Mouse (Mus musculus) myocyte (in vitro differentiated cells): Measurements from ENCODE around the gene Ercc6. TPM values are rescaled to one million over a fixed set of nuclear protein-coding genes. Genes with fewer than 3 reads are reported as not detected.

Experiments used
- H3K27me3 ChIP-seq: one replicate; pipeline ENCODE4 v1.6.1; 2011; ENCODE audit not compliant: control insufficient read depth, insufficient read depth, insufficient read length
- H3K36me3 ChIP-seq: one replicate; pipeline ENCODE4 v1.6.1; 2011; ENCODE audit not compliant: control insufficient read depth, insufficient read depth
- H3K4me2 ChIP-seq: one replicate; pipeline ENCODE4 v1.6.1; 2011; ENCODE audit warnings: low read depth, control low read depth
- H3K4me3 ChIP-seq: one replicate; pipeline ENCODE4 v1.5.1; 2011; ENCODE audit warnings: mild to moderate bottlenecking, control low read depth, moderate library complexity
- H3K79me2 ChIP-seq: one replicate; pipeline ENCODE4 v1.6.1; 2011; ENCODE audit not compliant: control insufficient read depth, insufficient read depth
- H3ac ChIP-seq: one replicate; pipeline ENCODE4 v1.6.1; 2011; ENCODE audit not compliant: control insufficient read depth, insufficient read length
- CEBPB ChIP-seq: IDR thresholded peaks from 2 replicates; pipeline ENCODE4 v1.6.1; 2011; ENCODE audit warnings: mild to moderate bottlenecking, moderate library complexity; ENCODE audit not compliant: poor library complexity, insufficient read depth, severe bottlenecking
- E2F4 ChIP-seq: IDR thresholded peaks from one replicate; pipeline ENCODE4 v1.6.1; 2011; ENCODE audit warnings: mild to moderate bottlenecking, control low read depth, moderate library complexity; ENCODE audit not compliant: insufficient read depth
- MAX ChIP-seq: IDR thresholded peaks from one replicate; pipeline ENCODE4 v1.6.1; 2011; ENCODE audit warnings: low read depth, mild to moderate bottlenecking, control low read depth
- MYOD1 ChIP-seq, 3 experiments: IDR thresholded peaks; one replicate each; pipeline ENCODE4 v1.6.1; 2011; ENCODE audit warnings: control low read depth in 2 of 3, low read depth in 2 of 3, mild to moderate bottlenecking in 2 of 3, moderate library complexity in 1 of 3; ENCODE audit not compliant: insufficient read length in 2 of 3, control insufficient read depth in 1 of 3
- MYOG ChIP-seq, 3 experiments: IDR thresholded peaks; one replicate each; pipeline ENCODE4 v1.6.1; 2011; ENCODE audit warnings: control low read depth in 2 of 3, low read depth in 2 of 3, mild to moderate bottlenecking in 2 of 3; ENCODE audit not compliant: insufficient read length in 2 of 3, control insufficient read depth in 1 of 3, insufficient read depth in 1 of 3
- POLR2A ChIP-seq: IDR thresholded peaks from one replicate; pipeline ENCODE4 v1.6.1; 2011; ENCODE audit warnings: low read depth, mild to moderate bottlenecking, control low read depth, moderate library complexity; ENCODE audit not compliant: insufficient read length
- POLR2AphosphoS2 ChIP-seq: IDR thresholded peaks from one replicate; pipeline ENCODE4 v1.6.1; 2011; ENCODE audit warnings: low read depth, control low read depth; ENCODE audit not compliant: insufficient read length
- REST ChIP-seq: IDR thresholded peaks from one replicate; pipeline ENCODE4 v1.6.1; 2011; ENCODE audit warnings: mild to moderate bottlenecking, control low read depth, moderate library complexity; ENCODE audit not compliant: insufficient read depth, insufficient read length
- SRF ChIP-seq: IDR thresholded peaks from one replicate; pipeline ENCODE4 v1.6.1; 2011; ENCODE audit warnings: low read depth; ENCODE audit not compliant: control insufficient read depth, insufficient read length
- TCF12 ChIP-seq: IDR thresholded peaks from one replicate; pipeline ENCODE4 v1.6.1; 2011; ENCODE audit warnings: mild to moderate bottlenecking, control low read depth; ENCODE audit not compliant: poor library complexity, insufficient read depth, severe bottlenecking
- TCF3 ChIP-seq: IDR thresholded peaks from one replicate; pipeline ENCODE4 v1.6.1; 2011; ENCODE audit warnings: low read depth, control low read depth; ENCODE audit not compliant: insufficient read length
- USF1 ChIP-seq: IDR thresholded peaks from one replicate; pipeline ENCODE4 v1.6.1; 2011; ENCODE audit warnings: low read depth, mild to moderate bottlenecking, control low read depth, moderate library complexity
- polyA plus RNA-seq: library from polyadenylated mRNA; unstranded; fragments of >200 nt; fragmentation: generic; extraction: Trizol; gene quantifications from one replicate; pipeline ENCODE4 v1.2.1, GENCODE M21; 2012; ENCODE audit warnings: missing spikeins

The Ercc6 gene
- polyA plus RNA-seq, 1 experiment, result 2.1 TPM

DNA sequence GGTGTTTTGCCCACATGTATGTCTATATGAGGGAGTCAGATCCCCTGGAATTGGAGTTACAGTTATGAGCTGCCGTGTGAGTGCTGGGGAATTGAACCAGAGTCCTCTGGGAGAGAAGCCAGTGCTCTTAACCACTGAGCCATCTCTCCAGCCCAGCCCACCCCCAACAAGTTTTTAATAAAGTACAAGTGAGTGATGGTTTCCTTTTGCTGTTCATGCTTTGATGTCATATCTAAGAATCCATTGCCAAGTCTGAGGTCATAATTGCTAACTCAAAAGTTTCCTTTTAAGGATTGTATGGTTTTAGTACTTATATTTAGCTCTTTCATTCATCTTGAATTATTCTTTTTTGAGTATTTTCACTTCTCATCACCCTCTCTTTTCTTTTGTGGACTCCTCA, 9.4 kb upstream of the Ercc6 start:
- H3K36me3 ChIP-seq, result no peaks in the 10 kb centered on the region
- no peak overlapping the region for H3ac ChIP-seq
- no peak for TF ChIP-seq E2F4
- TF ChIP-seq TCF12, result no peak
- no peak for TF ChIP-seq USF1
- TF ChIP-seq CEBPB, result no peak
- TF ChIP-seq MYOG (IDR thresholded peaks at IDR 0.05; ENCODE audit: control insufficient read depth in 1 of 3, insufficient read depth in 1 of 3, insufficient read length in 2 of 3, low read depth in 2 of 3), result no peak
- TF ChIP-seq POLR2AphosphoS2, result no peak
- TF ChIP-seq MYOD1 (IDR thresholded peaks at IDR 0.05; ENCODE audit: control insufficient read depth in 1 of 3, insufficient read length in 2 of 3, low read depth in 2 of 3), result no peak
- TF ChIP-seq SRF, result no peak
- TF ChIP-seq TCF3, result no peak
- no peak for TF ChIP-seq MAX
- no peak for TF ChIP-seq POLR2A
- TF ChIP-seq REST, result no peak
- no peak overlapping the region for H3K4me2 ChIP-seq
- no peaks in the 10 kb centered on the region for H3K79me2 ChIP-seq
- H3K4me3 ChIP-seq, result no peak overlapping the region
- H3K27me3 ChIP-seq, result no peaks in the 10 kb centered on the region

GRCm38 (mm10) chr14:32506329-32506728, 7.0 kb upstream of the Ercc6 start:
- no peaks in the 10 kb centered on the region for H3K27me3 ChIP-seq
- TF ChIP-seq MAX (no peak), E2F4 (no peak), MYOG (IDR thresholded peaks at IDR 0.05; ENCODE audit: control insufficient read depth in 1 of 3, insufficient read depth in 1 of 3, insufficient read length in 2 of 3, low read depth in 2 of 3) (peak in 1 of 3 experiments; percentile 13)

DNA sequence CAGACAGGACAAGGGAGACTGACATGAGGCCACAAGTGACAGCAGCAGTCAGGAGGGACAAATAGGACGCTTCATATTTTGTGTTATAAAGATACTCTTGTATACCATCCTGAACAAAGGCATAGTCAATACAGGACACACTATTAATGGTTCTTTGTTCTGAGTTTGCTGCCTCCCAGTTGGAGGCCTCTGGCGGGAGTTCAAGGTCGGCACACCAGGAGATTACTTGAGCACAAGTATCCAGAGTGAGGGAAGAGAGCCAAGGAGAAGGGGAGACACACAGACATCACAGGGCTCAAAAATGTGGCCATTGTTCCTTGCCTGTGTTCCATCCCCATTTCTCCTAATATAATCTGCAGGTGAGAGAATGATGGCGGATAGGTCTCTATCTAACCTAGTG, 6.1 kb upstream of the Ercc6 start:
- TF ChIP-seq CEBPB, result no peak
- no peak for TF ChIP-seq POLR2AphosphoS2
- no peak for TF ChIP-seq POLR2A
- TF ChIP-seq TCF12, result no peak
- TF ChIP-seq SRF, result no peak
- TF ChIP-seq MYOD1 (IDR thresholded peaks at IDR 0.05; ENCODE audit: control insufficient read depth in 1 of 3, insufficient read length in 2 of 3, low read depth in 2 of 3), result no peak
- TF ChIP-seq USF1, result no peak
- no peak for TF ChIP-seq MYOG (IDR thresholded peaks at IDR 0.05; ENCODE audit: control insufficient read depth in 1 of 3, insufficient read depth in 1 of 3, insufficient read length in 2 of 3, low read depth in 2 of 3)
- TF ChIP-seq TCF3, result no peak
- TF ChIP-seq MAX, result no peak
- no peak for TF ChIP-seq REST
- TF ChIP-seq E2F4, result no peak
- Histone ChIP-seq H3K79me2 (no peaks in the 10 kb centered on the region), H3K4me3 (no peak overlapping the region), H3K4me2 (no peak overlapping the region), H3ac (no peak overlapping the region), H3K27me3 (no peaks in the 10 kb centered on the region), H3K36me3 (no peaks in the 10 kb centered on the region)

More at GRCm38 (mm10) chr14:32506329-32506728, 7.0 kb upstream of the Ercc6 start:
- H3K36me3 ChIP-seq, result no peaks in the 10 kb centered on the region
- no peaks in the 10 kb centered on the region for H3K79me2 ChIP-seq
- no peak overlapping the region for H3ac ChIP-seq
- H3K4me3 ChIP-seq, result no peak overlapping the region
- H3K4me2 ChIP-seq, result peak overlapping the region; percentile 23

- Histone ChIP-seq H3K4me2 (no peak overlapping the region), H3K79me2 (no peaks in the 10 kb centered on the region), H3K27me3 (no peaks in the 10 kb centered on the region), H3K36me3 (no peaks in the 10 kb centered on the region), H3K4me3 (no peak overlapping the region), H3ac (no peak overlapping the region)
- TF ChIP-seq TCF12 (no peak), SRF (no peak), POLR2A (no peak), CEBPB (no peak), MYOG (IDR thresholded peaks at IDR 0.05; ENCODE audit: control insufficient read depth in 1 of 3, insufficient read depth in 1 of 3, insufficient read length in 2 of 3, low read depth in 2 of 3) (no peak), TCF3 (no peak)
Observed at GRCm38 (mm10) chr14:32508105-32508835, 5.1 kb upstream of the Ercc6 start.

DNA sequence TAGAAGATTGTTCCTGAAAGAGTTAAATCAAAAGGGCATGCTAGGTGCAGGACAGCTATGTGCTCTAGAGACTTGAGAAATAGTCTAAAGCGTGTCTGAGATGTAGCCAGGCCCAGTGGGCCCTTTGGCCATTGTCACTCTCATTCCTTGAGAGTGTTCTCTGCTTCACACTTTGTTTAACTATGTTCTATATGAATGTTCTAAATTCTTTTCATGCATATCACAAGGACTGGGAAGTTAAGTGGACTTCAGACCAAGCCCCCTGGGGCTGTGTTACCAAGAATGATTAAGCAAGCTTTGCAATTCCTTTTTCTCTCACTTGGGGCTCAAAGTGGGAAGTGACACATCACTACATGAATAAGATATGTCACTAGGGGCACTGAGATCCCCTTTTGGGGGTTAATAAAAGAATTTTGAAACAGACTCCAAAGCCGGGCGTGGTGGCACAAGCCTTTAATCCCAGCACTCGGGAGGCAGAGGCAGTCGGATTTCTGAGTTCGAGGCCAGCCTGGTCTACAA, 3.8 kb upstream of the Ercc6 start:
- Histone ChIP-seq H3K4me3 (no peak overlapping the region), H3ac (no peak overlapping the region), H3K4me2 (no peak overlapping the region), H3K36me3 (no peaks in the 10 kb centered on the region), H3K27me3 (no peaks in the 10 kb centered on the region), H3K79me2 (peaks cover 9% of the 10 kb centered on the region)
- TF ChIP-seq TCF3 (no peak), CEBPB (no peak), E2F4 (no peak), REST (no peak), USF1 (no peak), POLR2A (no peak), MYOD1 (IDR thresholded peaks at IDR 0.05; ENCODE audit: control insufficient read depth in 1 of 3, insufficient read length in 2 of 3, low read depth in 2 of 3) (no peak)
